Mouse (Mus musculus): ENCODE results near the gene Myrip. TPM values are rescaled to one million over a fixed set of nuclear protein-coding genes. Genes with fewer than 3 reads are reported as not detected.
"Not testable (repeated sequence)": the region's sequence is repeated elsewhere in the genome, so short reads cannot be mapped to it uniquely, and the experiment has no call there.

Gene Myrip
- polyA plus RNA-seq, 1 experiment from 2014 or later: 0.45 TPM

GRCm38 (mm10) chr9:120360397-120361177 lies 59.3 kb downstream of the Myrip start:
- H3K4me2 ChIP-seq: no peak overlapping the region
- no peaks in the 10 kb centered on the region for H3K9me3 ChIP-seq
- no peaks in the 10 kb centered on the region for H3K36me3 ChIP-seq
- no peak overlapping the region; the same call in 1 of the 2 replicates for H3K27ac ChIP-seq
- peaks cover 6% of the 10 kb centered on the region; the same call in 1 of the 2 replicates for H3K4me1 ChIP-seq
- H3K27me3 ChIP-seq: no peaks in the 10 kb centered on the region
- H3K9ac ChIP-seq: no peak overlapping the region
- H3K4me3 ChIP-seq: no peak overlapping the region
- ATAC-seq (ENCODE audit: insufficient number of reproducible peaks, low FRiP score, low TSS enrichment, low read depth): no peak
- 55% methylated on average over 14 of the region's 14 CpGs for WGBS

- no peak for ATAC-seq (ENCODE audit: insufficient number of reproducible peaks, low FRiP score, low TSS enrichment, low read depth)
- H3K27ac ChIP-seq: no peak overlapping the region
Measured at GRCm38 (mm10) chr9:120361656-120362055, 60.3 kb downstream of the Myrip start.

GRCm38 (mm10) chr9:120362684-120363083 lies 61.4 kb downstream of the Myrip start:
- no peaks in the 10 kb centered on the region for H3K27me3 ChIP-seq
- no peak overlapping the region for H3K9ac ChIP-seq
- H3K9me3 ChIP-seq: no peaks in the 10 kb centered on the region
- H3K4me1 ChIP-seq: peaks cover 6% of the 10 kb centered on the region; the same call in 1 of the 2 replicates
- no peak overlapping the region for H3K4me3 ChIP-seq
- H3K36me3 ChIP-seq: no peaks in the 10 kb centered on the region
- 65% methylated on average over 3 of the region's 3 CpGs for WGBS
- H3K4me2 ChIP-seq: no peak overlapping the region
- no peak for ATAC-seq (ENCODE audit: insufficient number of reproducible peaks, low FRiP score, low TSS enrichment, low read depth)
- H3K27ac ChIP-seq: no peak overlapping the region

More at GRCm38 (mm10) chr9:120361656-120362055, 60.3 kb downstream of the Myrip start:
- Histone ChIP-seq H3K4me2 (no peak overlapping the region), H3K4me1 (peaks cover 6% of the 10 kb centered on the region; the same call in 1 of the 2 replicates), H3K9ac (no peak overlapping the region), H3K27me3 (no peaks in the 10 kb centered on the region), H3K36me3 (no peaks in the 10 kb centered on the region), H3K4me3 (no peak overlapping the region), H3K9me3 (no peaks in the 10 kb centered on the region)
- 82% methylated on average over 6 of the region's 6 CpGs for WGBS

GRCm38 (mm10) chr9:120364653-120365283 lies 63.5 kb downstream of the Myrip start:
- no peak for ATAC-seq (ENCODE audit: insufficient number of reproducible peaks, low FRiP score, low TSS enrichment, low read depth)
- H3K4me2 ChIP-seq: no peak overlapping the region
- H3K27me3 ChIP-seq: no peaks in the 10 kb centered on the region
- H3K36me3 ChIP-seq: no peaks in the 10 kb centered on the region
- 85% methylated on average over 19 of the region's 19 CpGs for WGBS
- H3K9ac ChIP-seq: no peak overlapping the region
- H3K27ac ChIP-seq: no peak overlapping the region
- no peak overlapping the region for H3K4me3 ChIP-seq
- H3K4me1 ChIP-seq: peaks cover 6% of the 10 kb centered on the region; the same call in 1 of the 2 replicates
- H3K9me3 ChIP-seq: no peaks in the 10 kb centered on the region

- ATAC-seq (ENCODE audit: insufficient number of reproducible peaks, low FRiP score, low TSS enrichment, low read depth): no peak
- Histone ChIP-seq H3K4me3 (no peak overlapping the region), H3K4me2 (no peak overlapping the region), H3K9ac (no peak overlapping the region), H3K4me1 (no peaks in the 10 kb centered on the region), H3K27ac (no peak overlapping the region), H3K9me3 (no peaks in the 10 kb centered on the region), H3K27me3 (no peaks in the 10 kb centered on the region), H3K36me3 (no peaks in the 10 kb centered on the region)
- WGBS: 100% methylated on average over 1 of the region's 1 CpGs
Measured at GRCm38 (mm10) chr9:120367526-120367925, 66.2 kb downstream of the Myrip start.

- H3K9ac ChIP-seq: no peak overlapping the region
- ATAC-seq (ENCODE audit: insufficient number of reproducible peaks, low FRiP score, low TSS enrichment, low read depth): no peak
- WGBS: 81% methylated on average over 5 of the region's 5 CpGs
- no peaks in the 10 kb centered on the region for H3K9me3 ChIP-seq
- no peak overlapping the region for H3K27ac ChIP-seq
- H3K27me3 ChIP-seq: no peaks in the 10 kb centered on the region
- no peak overlapping the region for H3K4me2 ChIP-seq
- H3K36me3 ChIP-seq: no peaks in the 10 kb centered on the region
- H3K4me3 ChIP-seq: no peak overlapping the region
- H3K4me1 ChIP-seq: no peaks in the 10 kb centered on the region
Measured at GRCm38 (mm10) chr9:120371633-120372032, 70.3 kb downstream of the Myrip start.

GRCm38 (mm10) chr9:120372347-120372746 lies 71.0 kb downstream of the Myrip start:
- no peak overlapping the region for H3K27ac ChIP-seq
- H3K36me3 ChIP-seq: no peaks in the 10 kb centered on the region
- no peak overlapping the region for H3K4me3 ChIP-seq
- H3K9me3 ChIP-seq: no peaks in the 10 kb centered on the region
- H3K4me2 ChIP-seq: no peak overlapping the region
- 74% methylated on average over 6 of the region's 6 CpGs for WGBS
- H3K9ac ChIP-seq: no peak overlapping the region
- ATAC-seq (ENCODE audit: insufficient number of reproducible peaks, low FRiP score, low TSS enrichment, low read depth): no peak
- no peaks in the 10 kb centered on the region for H3K4me1 ChIP-seq
- no peaks in the 10 kb centered on the region for H3K27me3 ChIP-seq

- 28% methylated on average over 11 of the region's 11 CpGs for WGBS
- H3K9ac ChIP-seq: no peak overlapping the region
- ATAC-seq (ENCODE audit: insufficient number of reproducible peaks, low FRiP score, low TSS enrichment, low read depth): no peak
- no peaks in the 10 kb centered on the region for H3K27me3 ChIP-seq
- H3K27ac ChIP-seq: no peak overlapping the region
- H3K4me3 ChIP-seq: no peak overlapping the region
- H3K4me2 ChIP-seq: no peak overlapping the region
- no peaks in the 10 kb centered on the region for H3K9me3 ChIP-seq
- H3K36me3 ChIP-seq: no peaks in the 10 kb centered on the region
- no peaks in the 10 kb centered on the region for H3K4me1 ChIP-seq
Measured at GRCm38 (mm10) chr9:120377726-120378125, 76.4 kb downstream of the Myrip start.

- 46% methylated on average over 9 of the region's 9 CpGs for WGBS
- Histone ChIP-seq H3K9me3 (no peaks in the 10 kb centered on the region), H3K36me3 (no peaks in the 10 kb centered on the region), H3K4me1 (no peaks in the 10 kb centered on the region), H3K9ac (no peak overlapping the region), H3K27ac (no peak overlapping the region), H3K4me3 (no peak overlapping the region), H3K4me2 (no peak overlapping the region), H3K27me3 (peaks cover 7% of the 10 kb centered on the region; the same call in 1 of the 2 replicates)
- ATAC-seq (ENCODE audit: insufficient number of reproducible peaks, low FRiP score, low TSS enrichment, low read depth): no peak
Measured at GRCm38 (mm10) chr9:120395188-120395587, 93.9 kb downstream of the Myrip start.

- no peaks in the 10 kb centered on the region for H3K36me3 ChIP-seq
- H3K27ac ChIP-seq: no peak overlapping the region
- 90% methylated on average over 7 of the region's 7 CpGs for WGBS
- peaks cover 7% of the 10 kb centered on the region; the same call in 1 of the 2 replicates for H3K27me3 ChIP-seq
- ATAC-seq (ENCODE audit: insufficient number of reproducible peaks, low FRiP score, low TSS enrichment, low read depth): no peak
- H3K9me3 ChIP-seq: no peaks in the 10 kb centered on the region
- H3K4me1 ChIP-seq: no peaks in the 10 kb centered on the region
- H3K9ac ChIP-seq: no peak overlapping the region
- no peak overlapping the region for H3K4me3 ChIP-seq
- H3K4me2 ChIP-seq: no peak overlapping the region
Measured at GRCm38 (mm10) chr9:120396579-120397185, 95.4 kb downstream of the Myrip start.

GRCm38 (mm10) chr9:120398289-120398688 lies 97.0 kb downstream of the Myrip start:
- ATAC-seq (ENCODE audit: insufficient number of reproducible peaks, low FRiP score, low TSS enrichment, low read depth): no peak
- H3K4me1 ChIP-seq: no peaks in the 10 kb centered on the region
- peaks cover 5% of the 10 kb centered on the region; the same call in 1 of the 2 replicates for H3K27me3 ChIP-seq
- H3K4me3 ChIP-seq: no peak overlapping the region
- no peak overlapping the region for H3K27ac ChIP-seq
- H3K9me3 ChIP-seq: no peaks in the 10 kb centered on the region
- H3K9ac ChIP-seq: no peak overlapping the region
- no peak overlapping the region for H3K4me2 ChIP-seq
- H3K36me3 ChIP-seq: no peaks in the 10 kb centered on the region
- 83% methylated on average over 8 of the region's 8 CpGs for WGBS

GRCm38 (mm10) chr9:120399537-120399936 lies 98.2 kb downstream of the Myrip start:
- not testable (repeated sequence) for H3K36me3 ChIP-seq; H3K9ac ChIP-seq; H3K4me2 ChIP-seq; H3K27me3 ChIP-seq; ATAC-seq (ENCODE audit: insufficient number of reproducible peaks, low FRiP score, low TSS enrichment, low read depth); H3K27ac ChIP-seq; H3K4me1 ChIP-seq; H3K4me3 ChIP-seq; H3K9me3 ChIP-seq
- 80% methylated on average over 2 of the region's 2 CpGs for WGBS
